ENCODE assay signal across 8 mouse cellular contexts in genomic region chr4:88721791-88722721, GRCm38 (mm10). TPM values are rescaled to one million over a fixed set of nuclear protein-coding genes. Genes with fewer than 3 reads are reported as not detected.
DNase-seq lines count a peak whose midpoint lies in the region; ATAC-seq lines count a peak whose summit lies in the region.

Gene Gm26566 (plus strand): TSS chr4:88721805.
Gene Klhl9 (minus strand): TSS chr4:88722465.

- under 1% methylated on average over 82 of the region's 82 CpGs for WGBS in hindbrain, embryonic 15.5 days

- peak within 1 kb of the TSS; percentile 96 for H3K27ac ChIP-seq in hindbrain, embryonic 15.5 days (replicated peaks)

- no peaks in the 10 kb centered on the region for H3K27me3 ChIP-seq in hindbrain, embryonic 15.5 days

- DNase-seq in R1 (ENCODE audit: low read depth, low spot score) = peak; percentile 90
- peak; percentile 95 to 97 for DNase-seq in cerebellum, postnatal 25 days
- DNase-seq in frontal cortex, postnatal 25 days (ENCODE audit: low spot score in 2 of 2) = peak; percentile 70 to 90
- peak; percentile 76 for DNase-seq in left cerebral cortex, adult 11 months (ENCODE audit: low spot score)
- peak; percentile 94 to 95 for DNase-seq in lung, postnatal 4 days
- peak; percentile 91 for DNase-seq in retina, postnatal 7 days (ENCODE audit: low read depth, low spot score)
- DNase-seq in urinary bladder, adult 2 months (ENCODE audit: low spot score) = peak; percentile 95

- H3K9ac ChIP-seq in hindbrain, embryonic 15.5 days = peak within 1 kb of the TSS; percentile 96

- peaks cover 7% of the 10 kb centered on the region; the same call in 1 of the 2 replicates for H3K36me3 ChIP-seq in hindbrain, embryonic 15.5 days

- no peaks in the 10 kb centered on the region for H3K9me3 ChIP-seq in hindbrain, embryonic 15.5 days

- peaks cover 34% of the 10 kb centered on the region for H3K4me1 ChIP-seq in hindbrain, embryonic 15.5 days (replicated peaks)

- H3K4me3 ChIP-seq in hindbrain, embryonic 15.5 days = peak within 1 kb of the TSS; percentile 80

- ATAC-seq in hindbrain, embryonic 15.5 days (ENCODE audit: low FRiP score, low read depth) = peak; percentile 98

- H3K4me2 ChIP-seq in hindbrain, embryonic 15.5 days = peak within 1 kb of the TSS; percentile 77

RNA-seq across cellular contexts. Expression of gene Gm26566, which starts in this region (rescaled TPM):
- polyA plus RNA-seq in hindbrain, embryonic 15.5 days (2015; fragmentation: Nextera tagmentation; extraction: Ambion mirVana) = 1.2 and 1.8 TPM in 2 replicates
- polyA plus RNA-seq in urinary bladder, adult 2 months (2012; rRNA removed) = 0.25 and 0.66 TPM in 2 replicates

RNA-seq across cellular contexts. Expression of gene Klhl9, which starts in this region (rescaled TPM):
- 100 and 103 TPM in 2 replicates for polyA plus RNA-seq in hindbrain, embryonic 15.5 days (2015; fragmentation: Nextera tagmentation; extraction: Ambion mirVana)
- 40.0 and 42.0 TPM in 2 replicates for polyA plus RNA-seq in urinary bladder, adult 2 months (2012; rRNA removed)

Comparison
In these comparisons a context has a peak if more than half of its experiments do, and no peak if none do; other contexts are left out.
1. Peak in every context shown above with its lines: DNase-seq, ATAC-seq, H3K4me3 ChIP-seq and H3K27ac ChIP-seq.